Mouse (Mus musculus): Measurements from ENCODE around the gene Gm21312.
"Not testable (repeated sequence)": the region's sequence is repeated elsewhere in the genome, so short reads cannot be mapped to it uniquely, and the experiment has no call there.

Gene Gm21312

DNA sequence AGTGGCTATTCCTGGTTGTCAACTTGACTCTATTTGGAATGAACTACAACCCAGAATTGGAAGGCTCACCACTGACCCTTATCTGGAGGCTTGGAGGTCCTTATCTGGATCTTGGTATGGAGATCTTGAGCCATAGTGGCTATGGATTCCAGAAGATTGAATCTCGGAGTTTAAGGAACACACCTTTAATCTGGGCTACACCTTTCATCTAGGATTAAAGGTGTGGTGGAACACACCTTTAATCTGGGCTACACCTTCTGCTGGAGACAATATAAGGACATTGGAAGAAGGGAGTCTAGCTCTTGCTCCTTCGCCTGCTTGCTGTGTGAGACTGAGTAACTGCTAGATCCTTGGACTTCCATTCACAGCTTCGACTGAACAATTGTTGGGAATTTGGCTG, at the start of gene Gm21312:
Gm21312 (plus strand) TSS at position 301 of the 400 bp plus-strand sequence.
- DNase-seq (ENCODE audit: low spot score): not testable (repeated sequence)

DNA sequence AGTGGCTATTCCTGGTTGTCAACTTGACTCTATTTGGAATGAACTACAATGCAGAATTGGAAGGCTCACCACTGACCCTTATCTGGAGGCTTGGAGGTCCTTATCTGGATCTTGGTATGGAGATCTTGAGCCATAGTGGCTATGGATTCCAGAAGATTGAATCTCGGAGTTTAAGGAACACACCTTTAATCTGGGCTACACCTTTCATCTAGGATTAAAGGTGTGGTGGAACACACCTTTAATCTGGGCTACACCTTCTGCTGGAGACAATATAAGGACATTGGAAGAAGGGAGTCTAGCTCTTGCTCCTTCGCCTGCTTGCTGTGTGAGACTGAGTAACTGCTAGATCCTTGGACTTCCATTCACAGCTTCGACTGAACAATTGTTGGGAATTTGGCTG, 34.1 kb upstream of the Gm21312 start, which contains the start of gene Gm21293:
Gm21293 (plus strand) TSS at position 301 of the 400 bp plus-strand sequence.
- not testable (repeated sequence) for DNase-seq (ENCODE audit: low spot score)

DNA sequence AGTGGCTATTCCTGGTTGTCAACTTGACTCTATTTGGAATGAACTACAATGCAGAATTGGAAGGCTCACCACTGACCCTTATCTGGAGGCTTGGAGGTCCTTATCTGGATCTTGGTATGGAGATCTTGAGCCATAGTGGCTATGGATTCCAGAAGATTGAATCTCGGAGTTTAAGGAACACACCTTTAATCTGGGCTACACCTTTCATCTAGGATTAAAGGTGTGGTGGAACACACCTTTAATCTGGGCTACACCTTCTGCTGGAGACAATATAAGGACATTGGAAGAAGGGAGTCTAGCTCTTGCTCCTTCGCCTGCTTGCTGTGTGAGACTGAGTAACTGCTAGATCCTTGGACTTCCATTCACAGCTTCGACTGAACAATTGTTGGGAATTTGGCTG, 25.6 kb upstream of the Gm21312 start, which contains the start of gene Gm6763:
Gm6763 (plus strand) TSS at position 301 of the 400 bp plus-strand sequence.
- DNase-seq (ENCODE audit: low spot score): not testable (repeated sequence)

DNA sequence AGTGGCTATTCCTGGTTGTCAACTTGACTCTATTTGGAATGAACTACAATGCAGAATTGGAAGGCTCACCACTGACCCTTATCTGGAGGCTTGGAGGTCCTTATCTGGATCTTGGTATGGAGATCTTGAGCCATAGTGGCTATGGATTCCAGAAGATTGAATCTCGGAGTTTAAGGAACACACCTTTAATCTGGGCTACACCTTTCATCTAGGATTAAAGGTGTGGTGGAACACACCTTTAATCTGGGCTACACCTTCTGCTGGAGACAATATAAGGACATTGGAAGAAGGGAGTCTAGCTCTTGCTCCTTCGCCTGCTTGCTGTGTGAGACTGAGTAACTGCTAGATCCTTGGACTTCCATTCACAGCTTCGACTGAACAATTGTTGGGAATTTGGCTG, 17.1 kb upstream of the Gm21312 start, which contains the start of gene Gm8764:
Gm8764 (plus strand) TSS at position 301 of the 400 bp plus-strand sequence.
- DNase-seq (ENCODE audit: low spot score): not testable (repeated sequence)

DNA sequence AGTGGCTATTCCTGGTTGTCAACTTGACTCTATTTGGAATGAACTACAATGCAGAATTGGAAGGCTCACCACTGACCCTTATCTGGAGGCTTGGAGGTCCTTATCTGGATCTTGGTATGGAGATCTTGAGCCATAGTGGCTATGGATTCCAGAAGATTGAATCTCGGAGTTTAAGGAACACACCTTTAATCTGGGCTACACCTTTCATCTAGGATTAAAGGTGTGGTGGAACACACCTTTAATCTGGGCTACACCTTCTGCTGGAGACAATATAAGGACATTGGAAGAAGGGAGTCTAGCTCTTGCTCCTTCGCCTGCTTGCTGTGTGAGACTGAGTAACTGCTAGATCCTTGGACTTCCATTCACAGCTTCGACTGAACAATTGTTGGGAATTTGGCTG, 8.6 kb upstream of the Gm21312 start, which contains the start of gene Gm21304:
Gm21304 (plus strand) TSS at position 301 of the 400 bp plus-strand sequence.
- not testable (repeated sequence) for DNase-seq (ENCODE audit: low spot score)

DNA sequence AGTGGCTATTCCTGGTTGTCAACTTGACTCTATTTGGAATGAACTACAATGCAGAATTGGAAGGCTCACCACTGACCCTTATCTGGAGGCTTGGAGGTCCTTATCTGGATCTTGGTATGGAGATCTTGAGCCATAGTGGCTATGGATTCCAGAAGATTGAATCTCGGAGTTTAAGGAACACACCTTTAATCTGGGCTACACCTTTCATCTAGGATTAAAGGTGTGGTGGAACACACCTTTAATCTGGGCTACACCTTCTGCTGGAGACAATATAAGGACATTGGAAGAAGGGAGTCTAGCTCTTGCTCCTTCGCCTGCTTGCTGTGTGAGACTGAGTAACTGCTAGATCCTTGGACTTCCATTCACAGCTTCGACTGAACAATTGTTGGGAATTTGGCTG, 8.4 kb downstream of the Gm21312 start, which contains the start of gene Gm20765:
Gm20765 (plus strand) TSS at position 301 of the 400 bp plus-strand sequence.
- not testable (repeated sequence) for DNase-seq (ENCODE audit: low spot score)

DNA sequence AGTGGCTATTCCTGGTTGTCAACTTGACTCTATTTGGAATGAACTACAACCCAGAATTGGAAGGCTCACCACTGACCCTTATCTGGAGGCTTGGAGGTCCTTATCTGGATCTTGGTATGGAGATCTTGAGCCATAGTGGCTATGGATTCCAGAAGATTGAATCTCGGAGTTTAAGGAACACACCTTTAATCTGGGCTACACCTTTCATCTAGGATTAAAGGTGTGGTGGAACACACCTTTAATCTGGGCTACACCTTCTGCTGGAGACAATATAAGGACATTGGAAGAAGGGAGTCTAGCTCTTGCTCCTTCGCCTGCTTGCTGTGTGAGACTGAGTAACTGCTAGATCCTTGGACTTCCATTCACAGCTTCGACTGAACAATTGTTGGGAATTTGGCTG, 16.9 kb downstream of the Gm21312 start, which contains the start of gene Gm4340:
Gm4340 (plus strand) TSS at position 301 of the 400 bp plus-strand sequence.
- DNase-seq (ENCODE audit: low spot score): not testable (repeated sequence)

DNA sequence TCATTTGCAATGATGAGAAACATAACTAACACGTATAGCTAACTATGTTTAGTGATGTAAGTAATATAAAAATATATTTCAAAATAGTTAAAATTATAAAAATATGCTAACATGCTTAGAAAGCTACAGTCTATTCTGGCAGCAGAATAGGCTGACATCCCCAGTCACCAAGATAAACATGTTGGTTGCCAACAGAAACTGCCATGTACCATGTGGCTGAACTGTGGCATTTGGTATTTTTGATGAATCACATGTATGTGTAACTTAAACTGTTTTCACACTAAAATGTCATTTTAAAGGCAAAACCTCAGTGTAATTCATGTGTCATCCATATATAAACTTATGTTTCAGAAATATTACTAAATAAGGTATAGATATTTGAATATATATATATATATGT, 32.8 kb downstream of the Gm21312 start:
- DNase-seq (ENCODE audit: low spot score): no peak

DNA sequence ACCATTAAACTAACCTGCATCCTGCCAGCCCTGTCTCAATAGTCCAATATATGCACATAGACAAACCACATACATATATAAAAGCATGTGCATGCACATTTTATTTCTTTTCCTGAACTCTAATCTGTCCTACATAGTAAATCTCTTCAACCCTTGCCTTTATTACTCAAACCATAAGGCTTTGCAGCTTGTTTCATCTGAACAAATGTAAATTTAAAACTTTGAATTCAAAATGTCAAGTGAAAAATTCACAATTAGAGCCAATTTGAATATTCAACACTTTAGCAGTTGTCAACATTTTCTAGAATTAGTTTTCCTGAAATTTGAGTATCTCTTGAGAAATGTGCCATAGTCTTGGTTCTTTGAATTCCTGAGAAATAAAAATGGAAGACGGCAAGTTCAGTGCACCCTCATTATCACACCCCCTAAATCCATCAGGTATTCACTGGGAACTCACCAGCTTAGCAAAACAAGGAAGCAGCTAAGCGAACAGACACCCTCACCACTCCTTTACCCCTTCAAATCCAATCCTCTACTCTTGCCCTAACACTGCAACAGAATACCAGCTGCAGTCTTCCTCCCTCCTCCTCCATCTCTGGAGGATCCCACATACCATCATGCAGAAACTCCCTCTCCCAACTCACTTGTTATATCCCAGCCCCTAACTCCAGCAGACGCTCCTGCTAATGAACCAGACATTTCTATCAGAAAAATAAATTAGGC, 33.6 kb downstream of the Gm21312 start:
- DNase-seq (ENCODE audit: low spot score): no peak

DNA sequence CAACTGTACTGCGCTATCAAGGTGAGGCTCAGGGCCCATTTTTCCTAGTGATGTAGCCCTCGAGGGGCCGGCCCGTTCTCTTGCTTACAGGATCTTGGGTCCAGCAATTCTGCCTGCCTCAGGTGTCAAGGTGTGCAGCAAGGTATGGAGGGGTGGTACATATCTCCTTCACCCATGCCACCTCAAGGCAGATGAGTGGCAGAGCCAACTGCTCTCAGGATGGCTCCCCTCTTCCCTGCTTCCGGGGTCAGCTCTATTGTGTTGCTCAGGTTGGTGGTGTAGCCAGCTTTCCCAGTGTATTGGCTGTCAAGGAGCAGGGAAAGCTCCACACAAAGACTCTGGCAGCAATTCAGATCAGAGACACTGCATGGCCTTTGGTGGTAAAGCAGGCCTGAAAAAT, 37.7 kb downstream of the Gm21312 start:
- DNase-seq (ENCODE audit: low spot score): no peak

DNA sequence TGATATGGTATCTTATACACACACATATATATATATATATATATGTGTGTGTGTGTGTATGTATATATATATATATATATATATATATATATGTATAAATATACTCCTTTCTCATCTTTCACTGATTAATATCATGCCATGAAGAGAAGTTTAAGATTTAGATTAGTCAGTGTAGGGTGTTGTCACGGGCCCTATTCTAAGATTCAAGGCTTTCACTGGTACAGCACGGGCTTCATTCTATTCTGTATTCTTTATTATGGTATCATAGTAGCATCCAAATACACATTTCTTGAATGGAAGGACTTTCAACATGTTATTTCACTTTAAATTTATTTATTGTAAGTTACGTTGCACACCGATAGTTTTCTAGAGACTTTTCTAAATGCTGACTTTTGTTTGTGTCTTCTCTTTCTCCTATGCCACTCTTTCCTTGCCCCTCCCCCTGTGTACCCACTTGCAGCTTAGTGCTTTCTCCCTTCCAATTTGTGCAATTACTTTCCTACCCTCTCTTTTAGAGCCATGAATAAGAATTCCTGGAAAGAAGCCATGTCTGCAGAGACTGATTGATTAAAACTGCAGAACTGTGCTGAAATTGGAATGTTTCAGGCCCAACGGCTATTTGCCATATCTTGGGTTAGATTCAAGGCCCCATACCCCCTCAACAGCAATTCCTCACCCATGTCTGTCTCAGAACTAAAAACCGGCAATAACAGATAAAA, 43.6 kb downstream of the Gm21312 start:
- DNase-seq (ENCODE audit: low spot score): no peak
